Mouse (Mus musculus): ENCODE data around the gene Slc16a12. TPM values are rescaled to one million over a fixed set of nuclear protein-coding genes. Genes with fewer than 3 reads are reported as not detected.

Slc16a12 gene
- total and polyA plus RNA-seq, 2 experiments from 2014 or later, result 2.0 to 2.7 TPM

- Histone ChIP-seq H3K9ac (replicated peaks; ENCODE audit: low read length, poor library complexity, severe bottlenecking) (no peak overlapping the region), H3K4me1 (ENCODE audit: insufficient read depth, low read length) (no peaks in the 10 kb centered on the region), H3K4me2 (ENCODE audit: low read depth, low read length, poor library complexity, severe bottlenecking) (no peak overlapping the region), H3K9me3 (ENCODE audit: low read length) (no peaks in the 10 kb centered on the region), H3K27ac (ENCODE audit: low read depth, low read length) (no peak overlapping the region), H3K4me3 (ENCODE audit: low read depth, low read length) (no peak overlapping the region), H3K36me3 (ENCODE audit: insufficient read depth, low read length) (no peaks in the 10 kb centered on the region), H3K27me3 (ENCODE audit: insufficient read depth, low read length) (no peaks in the 10 kb centered on the region)
- TF ChIP-seq CTCF (IDR thresholded peaks at IDR 0.05), result no peak
- DNase-seq (ENCODE audit: low spot score) (no peak), ATAC-seq (ENCODE audit: low FRiP score) (no peak)
- 71% methylated on average over 1 of the region's 1 CpGs for WGBS
Observed at GRCm38 (mm10) chr19:34715895-34716294, 31.2 kb downstream of the Slc16a12 start.

DNA sequence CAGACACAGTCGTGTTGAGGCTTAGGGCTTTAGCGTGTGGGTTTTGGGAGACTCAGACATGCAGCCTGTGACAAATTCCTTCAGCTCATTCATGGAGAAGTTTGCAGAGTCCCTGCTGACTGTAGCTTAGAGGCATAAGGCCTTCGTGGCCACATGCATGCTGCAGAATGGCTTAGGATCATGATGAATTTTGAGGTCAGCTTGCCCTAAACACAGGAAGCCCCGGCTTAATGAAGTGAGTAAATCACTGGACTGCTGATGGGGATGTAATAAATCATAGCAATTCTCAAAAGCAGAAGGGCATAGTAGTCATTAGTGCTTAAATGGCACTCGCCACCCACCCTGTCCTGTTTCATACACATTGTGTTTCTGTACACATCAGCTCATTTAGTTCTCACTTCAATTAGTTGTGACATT lies 32.8 kb downstream of the Slc16a12 start:
- no peak overlapping the region for H3K4me2 ChIP-seq (ENCODE audit: low read depth, low read length, poor library complexity, severe bottlenecking)
- WGBS, result 77% methylated on average over 5 of the region's 5 CpGs
- no peaks in the 10 kb centered on the region for H3K4me1 ChIP-seq (ENCODE audit: insufficient read depth, low read length)
- no peak for TF ChIP-seq CTCF (IDR thresholded peaks at IDR 0.05)
- H3K4me3 ChIP-seq (ENCODE audit: low read depth, low read length), result no peak overlapping the region
- DNase-seq (ENCODE audit: low spot score), result peak; percentile 59
- H3K36me3 ChIP-seq (ENCODE audit: insufficient read depth, low read length), result no peaks in the 10 kb centered on the region
- ATAC-seq (ENCODE audit: low FRiP score), result no peak
- H3K9ac ChIP-seq (replicated peaks; ENCODE audit: low read length, poor library complexity, severe bottlenecking), result no peak overlapping the region
- H3K27ac ChIP-seq (ENCODE audit: low read depth, low read length), result no peak overlapping the region
- no peaks in the 10 kb centered on the region for H3K27me3 ChIP-seq (ENCODE audit: insufficient read depth, low read length)
- no peaks in the 10 kb centered on the region for H3K9me3 ChIP-seq (ENCODE audit: low read length)

- no peaks in the 10 kb centered on the region for H3K9me3 ChIP-seq (ENCODE audit: low read length)
- no peak for ATAC-seq (ENCODE audit: low FRiP score)
- H3K9ac ChIP-seq (replicated peaks; ENCODE audit: low read length, poor library complexity, severe bottlenecking), result no peak overlapping the region
- H3K4me3 ChIP-seq (ENCODE audit: low read depth, low read length), result no peak overlapping the region
- no peaks in the 10 kb centered on the region for H3K36me3 ChIP-seq (ENCODE audit: insufficient read depth, low read length)
- H3K4me2 ChIP-seq (ENCODE audit: low read depth, low read length, poor library complexity, severe bottlenecking), result no peak overlapping the region
- no peak overlapping the region for H3K27ac ChIP-seq (ENCODE audit: low read depth, low read length)
- WGBS, result 70% methylated on average over 2 of the region's 2 CpGs
- no peaks in the 10 kb centered on the region for H3K27me3 ChIP-seq (ENCODE audit: insufficient read depth, low read length)
- DNase-seq (ENCODE audit: low spot score), result no peak
- TF ChIP-seq CTCF (IDR thresholded peaks at IDR 0.05), result no peak
- no peaks in the 10 kb centered on the region for H3K4me1 ChIP-seq (ENCODE audit: insufficient read depth, low read length)
Observed at GRCm38 (mm10) chr19:34712050-34712449, 35.0 kb downstream of the Slc16a12 start.

DNA sequence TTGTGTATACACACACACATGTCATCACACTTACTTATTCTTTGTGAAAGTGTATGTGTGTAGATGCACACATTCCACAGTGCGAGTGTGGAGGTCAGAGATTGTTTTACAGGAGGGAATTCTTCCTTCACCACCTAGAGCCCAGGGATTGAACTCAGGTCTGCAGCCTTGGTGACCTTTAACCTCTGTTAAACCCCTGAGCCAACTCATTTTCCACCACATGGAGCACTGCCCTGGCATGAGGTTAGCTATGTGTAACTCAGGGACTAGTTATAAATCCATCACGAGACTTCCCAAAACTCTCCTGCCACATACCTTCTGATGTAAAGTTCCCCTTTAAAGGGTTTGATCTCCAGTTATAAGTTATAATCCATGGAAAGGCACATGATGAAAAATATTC lies 38.9 kb downstream of the Slc16a12 start:
- no peak for TF ChIP-seq CTCF (IDR thresholded peaks at IDR 0.05)
- no peaks in the 10 kb centered on the region for H3K9me3 ChIP-seq (ENCODE audit: low read length)
- no peaks in the 10 kb centered on the region for H3K27me3 ChIP-seq (ENCODE audit: insufficient read depth, low read length)
- no peak overlapping the region for H3K9ac ChIP-seq (replicated peaks; ENCODE audit: low read length, poor library complexity, severe bottlenecking)
- no peak for DNase-seq (ENCODE audit: low spot score)
- H3K4me1 ChIP-seq (ENCODE audit: insufficient read depth, low read length), result no peaks in the 10 kb centered on the region
- ATAC-seq (ENCODE audit: low FRiP score), result no peak
- no peak overlapping the region for H3K27ac ChIP-seq (ENCODE audit: low read depth, low read length)
- no peaks in the 10 kb centered on the region for H3K36me3 ChIP-seq (ENCODE audit: insufficient read depth, low read length)
- WGBS, result 91% methylated on average over 2 of the region's 2 CpGs
- no peak overlapping the region for H3K4me3 ChIP-seq (ENCODE audit: low read depth, low read length)
- no peak overlapping the region for H3K4me2 ChIP-seq (ENCODE audit: low read depth, low read length, poor library complexity, severe bottlenecking)

DNA sequence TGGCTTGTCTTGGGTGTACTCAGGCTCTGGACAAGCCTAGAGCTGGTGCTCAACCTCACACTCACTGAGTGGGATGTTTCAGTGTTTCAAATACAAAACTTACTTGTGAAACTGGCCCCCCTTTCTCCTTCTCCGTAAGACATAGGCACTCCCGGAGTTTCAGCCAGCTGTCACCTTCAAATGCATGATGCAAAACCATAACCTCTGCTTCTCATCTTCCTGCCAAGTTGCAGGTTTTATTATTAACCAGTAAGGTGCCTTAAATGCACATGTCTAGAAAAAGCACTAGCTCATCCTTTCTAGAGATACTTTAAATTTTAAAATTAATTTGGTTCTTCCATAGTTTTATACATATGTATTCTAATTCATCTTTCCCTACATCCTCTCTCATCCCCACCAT lies 39.5 kb downstream of the Slc16a12 start:
- Histone ChIP-seq H3K4me1 (ENCODE audit: insufficient read depth, low read length) (no peaks in the 10 kb centered on the region), H3K4me2 (ENCODE audit: low read depth, low read length, poor library complexity, severe bottlenecking) (no peak overlapping the region), H3K27me3 (ENCODE audit: insufficient read depth, low read length) (no peaks in the 10 kb centered on the region), H3K36me3 (ENCODE audit: insufficient read depth, low read length) (no peaks in the 10 kb centered on the region), H3K27ac (ENCODE audit: low read depth, low read length) (no peak overlapping the region), H3K4me3 (ENCODE audit: low read depth, low read length) (no peak overlapping the region), H3K9ac (replicated peaks; ENCODE audit: low read length, poor library complexity, severe bottlenecking) (no peak overlapping the region), H3K9me3 (ENCODE audit: low read length) (no peaks in the 10 kb centered on the region)
- TF ChIP-seq CTCF (IDR thresholded peaks at IDR 0.05), result no peak
- WGBS, result 81% methylated on average over 2 of the region's 2 CpGs
- ATAC-seq (ENCODE audit: low FRiP score), result no peak
- DNase-seq (ENCODE audit: low spot score), result no peak

DNA sequence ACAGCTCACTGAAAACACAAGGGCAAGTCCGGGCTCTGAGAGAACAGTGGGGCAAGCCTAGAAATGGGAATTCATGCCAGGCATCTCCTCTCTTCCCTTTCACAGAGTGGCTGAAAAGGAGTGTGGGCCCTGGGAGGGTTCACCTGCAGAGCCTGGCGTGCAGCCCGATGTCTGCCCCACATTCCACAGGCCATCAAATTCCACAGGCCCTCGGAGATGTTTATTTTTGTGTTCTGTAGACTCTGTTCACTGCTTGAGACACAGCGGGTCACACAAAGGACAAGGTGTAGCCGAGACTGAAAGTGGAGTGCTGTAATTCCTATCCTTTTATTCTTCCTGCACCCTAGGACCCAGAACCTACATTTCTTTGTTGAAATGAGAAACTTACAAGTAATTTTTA lies 40.8 kb downstream of the Slc16a12 start:
- Histone ChIP-seq H3K4me3 (ENCODE audit: low read depth, low read length) (no peak overlapping the region), H3K4me2 (ENCODE audit: low read depth, low read length, poor library complexity, severe bottlenecking) (no peak overlapping the region), H3K9ac (replicated peaks; ENCODE audit: low read length, poor library complexity, severe bottlenecking) (no peak overlapping the region), H3K4me1 (ENCODE audit: insufficient read depth, low read length) (no peaks in the 10 kb centered on the region), H3K27ac (ENCODE audit: low read depth, low read length) (no peak overlapping the region), H3K27me3 (ENCODE audit: insufficient read depth, low read length) (no peaks in the 10 kb centered on the region), H3K9me3 (ENCODE audit: low read length) (no peaks in the 10 kb centered on the region), H3K36me3 (ENCODE audit: insufficient read depth, low read length) (no peaks in the 10 kb centered on the region)
- ATAC-seq (ENCODE audit: low FRiP score) (no peak), DNase-seq (ENCODE audit: low spot score) (no peak)
- no peak for TF ChIP-seq CTCF (IDR thresholded peaks at IDR 0.05)
- 75% methylated on average over 6 of the region's 6 CpGs for WGBS

All from midbrain, postnatal 0 days (tissue).